Mouse (Mus musculus) heart, postnatal 25 days (tissue): ENCODE data around the gene Hist1h4c. TPM values are rescaled to one million over a fixed set of nuclear protein-coding genes. Genes with fewer than 3 reads are reported as not detected.
"Not testable (repeated sequence)": the region's sequence is repeated elsewhere in the genome, so short reads cannot be mapped to it uniquely, and the experiment has no call there.

ENCODE experiments used
- DNase-seq: peaks from one replicate; pipeline ENCODE4 v3.0.0; 2022; ENCODE audit warnings: low spot score
- intact Hi-C: fragments of 180-260 bp; cut with DNase I; formaldehyde crosslinking; loops from one replicate; pipeline ENCODE4 v1.15.1; 2025
- total RNA-seq, 2 experiments: library from RNA; stranded (reverse); gene quantifications; 2 replicates each; pipeline ENCODE4 v1.2.3; 2021

The Hist1h4c gene
- total RNA-seq, 2 experiments from 2014 or later: 42.4 to 60.8 TPM

DNA sequence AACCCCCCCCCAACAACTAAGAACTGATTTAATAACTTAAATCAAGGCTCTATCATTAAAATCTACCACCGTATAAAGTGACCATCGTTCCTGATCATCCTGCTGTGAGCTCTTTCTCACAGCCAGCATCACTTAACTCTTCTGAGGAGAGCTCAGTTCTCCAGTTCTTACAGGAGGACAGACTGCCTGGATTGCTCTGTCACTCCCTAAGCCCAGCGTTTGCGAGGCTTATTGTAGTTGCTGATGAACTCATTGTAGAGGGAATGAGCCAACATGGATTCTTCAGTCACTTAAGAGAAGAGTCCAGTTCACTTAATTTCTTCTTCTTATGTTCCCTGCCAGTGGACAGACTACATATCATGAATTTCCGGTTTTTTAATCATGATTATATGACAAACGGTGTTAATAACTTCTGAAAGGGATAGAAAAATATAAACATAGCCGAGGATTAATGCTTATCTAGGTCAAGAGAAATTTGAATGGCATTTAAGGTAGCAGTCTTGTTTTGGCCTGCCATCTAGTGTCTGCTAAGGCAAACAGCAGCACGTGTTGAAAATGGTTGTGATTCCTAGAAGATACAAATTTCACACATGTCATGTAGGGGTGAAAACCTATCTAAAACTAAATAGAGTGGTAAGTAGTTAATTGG is 34.0 kb upstream of the Hist1h4c start:
- no peak for DNase-seq

DNA sequence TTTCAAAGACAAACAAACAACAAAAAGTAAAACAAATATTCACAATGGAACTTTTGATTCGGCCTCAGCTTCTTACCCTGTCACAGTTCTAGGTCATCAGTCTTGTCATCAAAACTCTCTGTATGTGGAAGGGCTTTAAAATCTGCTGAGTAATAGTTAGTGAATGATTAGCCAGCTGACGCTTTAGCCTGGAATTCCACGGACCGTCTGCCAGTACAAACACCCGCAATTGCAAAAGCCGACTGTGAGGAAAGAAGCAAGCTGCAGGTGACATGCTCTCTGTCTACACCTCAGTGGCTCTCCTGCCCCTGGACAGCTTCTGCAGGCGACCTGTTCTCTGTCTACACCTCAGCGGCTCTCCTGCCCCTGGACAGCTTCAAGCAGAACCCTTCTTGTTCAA is 32.2 kb upstream of the Hist1h4c start:
- intact Hi-C loops: loop anchor here (10.0 kb wide), 1 partner anchor 46 kb away; the partner anchor contains the start of genes Hist1h2ac and Hist1h2bc
- DNase-seq: no peak

More for the DNA sequence above, 34.0 kb upstream of the Hist1h4c start:
- intact Hi-C loops: loop anchor here (1.0 to 10.0 kb wide), 2 partner anchors 31 to 47 kb away; partner anchors contain the start of genes Hist1h2ac and Hist1h2bc

GRCm38 (mm10) chr13:23729706-23730105 is 31.5 kb upstream of the Hist1h4c start:
- no peak for DNase-seq
- intact Hi-C loops: loop anchor here (10.0 kb wide), 1 partner anchor 45 kb away; the partner anchor contains the start of genes Hist1h2ac and Hist1h2bc

DNA sequence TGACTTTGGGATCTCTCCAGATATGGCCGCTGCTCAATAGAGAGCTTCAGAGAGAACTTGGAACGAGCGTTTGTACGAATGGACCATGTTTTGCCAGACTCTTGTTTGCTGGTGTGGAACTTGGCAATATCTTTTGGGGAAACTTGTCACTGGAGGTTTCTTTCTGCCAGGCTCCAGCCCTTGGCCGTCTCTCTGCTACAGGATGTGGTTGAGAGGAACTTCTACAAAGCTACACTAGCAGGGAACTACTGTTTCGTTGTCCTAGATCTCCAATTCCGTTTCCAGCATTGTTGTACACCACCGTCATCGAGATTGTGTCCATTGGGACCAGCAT is 30.9 kb upstream of the Hist1h4c start:
- no peak for DNase-seq

GRCm38 (mm10) chr13:23728472-23729191 is 30.4 kb upstream of the Hist1h4c start:
- DNase-seq: no peak

More for the DNA sequence above, 30.9 kb upstream of the Hist1h4c start:
- intact Hi-C loops: no loop called here

DNA sequence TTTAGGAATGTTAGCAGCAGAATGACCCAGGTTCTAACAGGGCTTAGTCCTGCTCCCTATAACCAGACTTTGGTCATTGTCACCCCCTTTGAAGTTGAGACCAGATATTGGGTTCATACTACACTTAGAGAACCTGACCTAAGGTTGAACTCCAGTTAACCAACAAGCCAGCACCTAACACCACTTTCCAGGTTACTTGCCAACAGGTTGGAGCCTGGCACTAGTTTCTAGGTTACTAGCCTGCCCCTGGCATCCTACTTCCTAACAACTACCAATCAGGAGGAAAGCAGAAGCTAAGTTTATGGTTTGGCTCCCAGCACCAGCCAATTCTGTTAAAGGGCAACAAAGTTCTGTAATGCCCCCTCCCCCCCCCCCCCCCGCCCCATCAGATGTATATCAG is 27.0 kb upstream of the Hist1h4c start:
- intact Hi-C loops: no loop called here
- no peak for DNase-seq

More at GRCm38 (mm10) chr13:23728472-23729191, 30.4 kb upstream of the Hist1h4c start:
- intact Hi-C loops: no loop called here

DNA sequence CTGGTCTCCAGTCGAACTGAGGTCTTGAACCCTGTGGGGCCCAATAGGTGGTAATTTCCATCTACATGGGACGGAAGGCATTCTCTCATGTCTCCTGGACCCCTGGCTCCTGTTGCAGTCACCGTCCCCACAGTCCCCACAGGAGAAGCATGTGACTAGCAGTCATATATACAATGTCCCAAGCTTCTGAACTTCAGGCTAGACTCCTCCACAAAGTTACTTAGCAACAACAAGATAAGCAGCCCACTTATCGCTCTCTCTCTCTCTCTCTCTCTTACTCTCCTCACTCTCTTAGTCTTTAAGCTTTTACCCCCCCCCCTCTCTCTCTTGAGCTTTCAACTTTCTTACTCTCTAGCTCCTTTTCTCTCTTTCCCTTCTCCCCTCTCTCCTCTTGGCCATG is 26.0 kb upstream of the Hist1h4c start:
- DNase-seq: no peak
- intact Hi-C loops: no loop called here

DNA sequence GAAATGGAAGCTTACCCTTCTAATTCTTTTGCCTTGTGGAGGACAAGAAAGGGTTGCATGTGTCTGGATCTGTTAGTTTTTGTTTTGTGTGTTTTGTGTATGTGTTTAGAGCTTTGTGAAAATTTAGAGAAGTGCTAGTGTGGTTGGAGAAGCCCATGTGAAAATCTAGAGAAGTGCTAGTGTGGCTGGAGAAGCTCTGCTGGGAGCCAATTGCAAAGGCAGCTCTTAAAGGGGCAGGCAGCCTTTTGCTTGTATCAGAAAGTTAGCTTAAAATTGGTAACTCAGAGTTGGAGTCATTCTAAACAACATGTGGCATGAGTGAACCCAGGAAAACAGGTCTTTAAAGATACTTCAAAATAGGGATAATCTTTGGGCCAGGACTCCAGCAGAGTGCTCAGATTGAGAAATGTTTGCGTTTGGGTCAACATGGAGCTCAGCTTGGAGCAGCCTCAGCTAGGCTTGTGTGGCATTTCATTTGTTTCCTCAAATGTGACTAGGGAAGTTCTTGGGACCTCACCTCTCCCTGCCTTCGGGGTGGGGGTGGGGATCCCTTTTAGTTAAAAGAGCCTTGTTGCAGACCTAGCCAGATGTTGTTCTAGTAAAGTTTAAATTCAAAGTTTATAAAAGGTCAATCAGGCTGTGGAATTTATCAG is 19.5 kb upstream of the Hist1h4c start:
- intact Hi-C loops, DNase-seq: not testable (repeated sequence)

DNA sequence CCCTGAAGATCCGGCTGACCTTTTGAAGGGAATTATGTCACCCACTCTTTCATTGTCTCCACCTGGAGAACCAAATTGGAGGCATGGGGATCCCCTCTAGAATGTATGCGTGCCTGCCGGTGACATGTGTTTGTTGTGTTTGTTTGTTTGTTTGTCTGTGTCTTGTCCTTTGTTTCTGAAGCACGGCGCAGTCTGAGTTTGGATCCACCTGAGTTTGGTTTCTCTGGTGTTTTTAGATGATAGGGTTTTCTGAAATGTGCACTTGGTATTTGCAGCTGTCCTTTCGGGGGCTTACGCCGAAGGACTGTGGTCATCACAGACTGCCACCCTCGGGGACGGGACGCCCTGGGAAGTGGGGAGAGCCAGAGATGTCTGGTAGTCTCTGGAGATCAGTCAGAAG is 18.9 kb upstream of the Hist1h4c start:
- no peak for DNase-seq
- intact Hi-C loops: no loop called here

GRCm38 (mm10) chr13:23716261-23717042 is 18.2 kb upstream of the Hist1h4c start:
- intact Hi-C loops: no loop called here
- no peak for DNase-seq

GRCm38 (mm10) chr13:23710374-23711089 is 12.3 kb upstream of the Hist1h4c start, which contains the start of gene Hfe:
Gene Hfe (minus strand): TSS chr13:23710854.
- DNase-seq: no peak
- intact Hi-C loops: no loop called here

DNA sequence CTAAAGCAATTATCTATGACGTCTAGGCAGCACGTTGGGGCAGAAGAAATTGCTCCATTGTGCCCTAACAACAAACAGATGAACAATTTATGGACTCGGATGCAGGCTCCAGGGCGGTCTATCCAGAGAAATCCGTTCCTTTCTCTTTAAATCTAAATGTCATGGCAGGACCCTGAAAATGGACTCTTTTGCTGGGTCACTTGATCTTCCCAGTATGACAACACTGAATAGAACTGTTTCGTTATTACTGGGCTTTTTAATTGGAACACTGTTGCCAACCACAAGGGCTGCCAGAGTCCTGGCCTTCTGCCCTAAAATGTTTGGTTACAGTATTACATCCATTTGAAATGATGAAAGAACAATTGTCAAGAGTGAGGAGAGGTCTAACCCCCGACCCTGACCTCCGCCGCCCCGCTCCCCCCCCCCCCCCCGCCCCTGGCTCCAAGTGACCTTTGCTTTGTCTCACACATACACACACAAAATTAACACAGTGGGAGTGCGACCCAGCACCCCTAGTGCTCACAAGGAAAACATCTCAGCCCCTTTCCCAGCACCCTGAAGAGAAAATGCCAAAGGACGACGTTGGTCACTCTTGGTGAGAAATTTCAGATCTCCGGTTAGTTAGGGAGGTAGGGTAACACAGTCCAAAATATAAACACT is 11.6 kb upstream of the Hist1h4c start:
- intact Hi-C loops: no loop called here
- DNase-seq: no peak

DNA sequence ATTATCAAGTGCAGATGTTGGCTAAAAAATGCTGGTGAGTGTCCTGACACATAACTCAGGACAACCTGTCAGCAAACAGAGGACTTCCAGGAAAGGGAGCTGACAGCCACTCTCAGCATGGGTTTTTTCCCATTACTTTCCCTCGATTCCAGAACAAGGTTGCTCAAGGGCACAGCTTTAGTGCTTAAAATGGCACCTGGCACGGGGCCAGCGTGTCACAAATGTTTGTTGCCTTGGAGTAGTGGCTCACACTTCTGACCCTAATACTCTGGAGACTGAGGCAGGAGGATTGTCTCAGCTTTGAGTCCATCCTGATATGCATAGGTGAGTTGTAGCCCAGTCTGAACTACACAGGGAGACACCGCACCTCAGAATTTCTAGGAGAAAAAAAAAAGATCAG is 10.4 kb upstream of the Hist1h4c start:
- no peak for DNase-seq
- intact Hi-C loops: no loop called here

DNA sequence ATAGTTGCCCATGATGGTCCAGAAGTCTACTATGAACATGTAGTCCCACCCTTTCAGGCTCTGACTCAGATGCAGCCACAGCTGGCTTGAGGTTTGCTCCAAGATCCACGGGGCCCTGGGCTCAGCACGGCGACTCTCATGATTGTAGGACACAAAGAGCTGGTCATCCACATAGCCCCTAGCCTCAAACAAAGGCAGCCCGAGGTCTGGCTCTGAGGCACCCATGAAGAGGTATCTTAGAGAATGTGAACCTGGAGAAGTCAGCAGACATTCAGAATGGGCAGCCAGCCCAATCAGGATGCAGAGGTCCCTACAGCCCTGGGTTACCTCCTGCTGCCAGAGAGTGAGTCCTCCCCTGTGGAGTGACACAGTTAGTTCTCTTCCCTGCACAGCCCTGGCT is 9.8 kb upstream of the Hist1h4c start:
- no peak for DNase-seq
- intact Hi-C loops: no loop called here

GRCm38 (mm10) chr13:23706771-23707170 is 8.5 kb upstream of the Hist1h4c start:
- no peak for DNase-seq
- intact Hi-C loops: no loop called here

- intact Hi-C loops: no loop called here
- DNase-seq: no peak
These were observed 7.6 kb upstream of the Hist1h4c start for GRCm38 (mm10) chr13:23705751-23706356.

DNA sequence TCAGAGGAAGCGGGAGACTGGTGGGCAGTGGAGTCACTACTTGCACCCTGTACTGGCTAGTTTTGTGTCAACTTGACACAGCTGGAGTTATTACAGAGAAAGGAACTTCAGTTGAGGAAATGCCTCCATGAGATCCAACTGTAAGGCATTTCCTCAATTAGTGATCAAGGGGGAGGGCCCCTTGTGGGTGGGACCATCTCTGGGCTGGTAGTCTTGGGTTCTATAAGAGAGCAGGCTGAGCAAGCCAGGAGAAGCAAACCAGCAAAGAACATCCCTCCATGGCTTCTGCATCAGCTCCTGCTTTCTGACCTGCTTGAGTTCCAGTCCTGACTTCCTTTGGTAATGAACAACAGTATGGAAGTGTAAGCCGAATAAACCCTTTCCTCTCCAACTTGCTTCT is 4.5 kb upstream of the Hist1h4c start:
- intact Hi-C loops, DNase-seq: not testable (repeated sequence)

DNA sequence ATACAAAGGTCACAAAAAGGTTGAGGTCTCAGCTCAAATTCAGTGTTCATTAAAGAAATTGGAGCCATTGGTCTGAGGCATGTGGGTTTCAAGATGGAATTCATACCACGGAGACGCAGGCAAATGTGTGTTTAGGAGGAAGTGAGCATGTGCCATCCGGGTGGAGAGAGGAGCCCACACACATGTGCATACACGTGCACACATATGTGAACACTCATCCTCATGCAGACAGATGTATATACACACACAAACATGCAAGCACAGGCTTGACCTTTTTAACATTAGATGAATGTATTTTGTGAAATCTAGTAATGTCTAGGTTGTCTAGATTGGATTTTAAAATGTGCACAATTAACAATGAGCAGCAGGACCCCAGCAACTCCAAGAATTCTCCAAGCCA is 4.0 kb upstream of the Hist1h4c start:
- intact Hi-C loops: no loop called here

More for the DNA sequence above, 4.0 kb upstream of the Hist1h4c start:
- no peak for DNase-seq
